Mouse (Mus musculus): Measurements from ENCODE around the gene Tmod4. TPM values are rescaled to one million over a fixed set of nuclear protein-coding genes. Genes with fewer than 3 reads are reported as not detected.
"Not testable (repeated sequence)": the region's sequence is repeated elsewhere in the genome, so short reads cannot be mapped to it uniquely, and the experiment has no call there.

Gene Tmod4
- polyA plus RNA-seq (2012; ENCODE audit: insufficient read depth, insufficient read length, low replicate concordance, missing spikeins) = not detected in 2 replicates

DNA sequence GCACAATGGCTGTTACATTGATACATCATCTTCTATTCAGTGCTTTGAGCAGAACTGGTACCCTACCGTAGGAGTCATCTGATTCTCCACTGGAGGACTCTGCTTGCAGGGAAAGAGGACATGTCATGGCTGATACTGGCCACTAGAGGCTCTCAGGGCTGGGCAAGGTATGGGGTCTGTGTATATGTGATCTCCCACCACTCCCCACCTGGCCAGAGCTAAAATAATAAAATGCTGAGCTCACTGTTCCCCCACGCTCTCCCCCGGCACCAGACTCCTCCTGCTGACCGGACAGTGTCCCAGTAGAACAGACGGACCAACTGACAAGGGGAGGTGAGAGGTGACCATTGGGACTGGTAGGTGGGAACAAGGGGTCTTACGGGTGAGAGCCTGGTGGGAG is at the start of gene Tmod4:
Tmod4 (plus strand) TSS at position 231 of the 400 bp plus-strand sequence.
- Histone ChIP-seq H3K4me3 (ENCODE audit: insufficient read depth, low read depth, low read length) (no peak within 1 kb of the TSS), H3K27ac (ENCODE audit: insufficient read depth, low read depth, low read length) (peak within 1 kb of the TSS; percentile 33), H3K4me1 (ENCODE audit: control insufficient read depth, insufficient read depth, low read length) (peaks cover 7% of the 10 kb centered on the region)
- no peak; the same call in 1 of the 2 replicates for TF ChIP-seq CTCF (IDR thresholded peaks at IDR 0.05; ENCODE audit: insufficient read depth, low read depth, low read length)
- no peak for TF ChIP-seq POLR2A (IDR thresholded peaks at IDR 0.05; ENCODE audit: insufficient read depth, low read depth, low read length)
- WGBS = 64% methylated on average over 6 of the region's 6 CpGs

DNA sequence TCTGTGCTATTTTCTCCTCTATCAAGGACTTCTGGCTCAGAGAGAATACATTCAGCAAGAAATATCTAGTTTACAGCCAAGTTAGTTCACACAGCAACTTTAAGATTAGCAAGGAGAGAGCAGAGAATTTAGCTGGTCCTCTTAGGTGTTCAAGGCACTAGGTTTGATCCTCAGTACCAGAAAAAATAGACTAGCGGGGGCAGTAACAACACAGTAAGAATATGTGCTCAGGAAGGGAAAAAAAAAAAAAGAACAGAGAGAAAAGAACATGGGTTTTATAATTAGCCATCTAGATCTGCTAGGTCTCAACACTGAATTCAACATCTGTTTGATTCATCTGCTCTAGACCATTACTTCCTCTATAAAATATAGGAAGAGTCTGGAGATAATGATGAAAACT is 36.2 kb upstream of the Tmod4 start:
- Histone ChIP-seq H3K27ac (ENCODE audit: insufficient read depth, low read depth, low read length) (no peak overlapping the region), H3K4me3 (ENCODE audit: insufficient read depth, low read depth, low read length) (no peak overlapping the region), H3K4me1 (ENCODE audit: control insufficient read depth, insufficient read depth, low read length) (peaks cover 2% of the 10 kb centered on the region; the same call in 1 of the 2 replicates)
- TF ChIP-seq CTCF (IDR thresholded peaks at IDR 0.05; ENCODE audit: insufficient read depth, low read depth, low read length) (no peak), POLR2A (IDR thresholded peaks at IDR 0.05; ENCODE audit: insufficient read depth, low read depth, low read length) (no peak)
- 69% methylated on average over 1 of the region's 1 CpGs for whole genome bisulfite sequencing

GRCm38 (mm10) chr3:95100854-95101253 is 23.4 kb upstream of the Tmod4 start:
- TF ChIP-seq CTCF (IDR thresholded peaks at IDR 0.05; ENCODE audit: insufficient read depth, low read depth, low read length) = no peak
- no peak for TF ChIP-seq POLR2A (IDR thresholded peaks at IDR 0.05; ENCODE audit: insufficient read depth, low read depth, low read length)
- 3% methylated on average over 2 of the region's 2 CpGs for WGBS
- no peak overlapping the region for H3K4me3 ChIP-seq (ENCODE audit: insufficient read depth, low read depth, low read length)
- H3K27ac ChIP-seq (ENCODE audit: insufficient read depth, low read depth, low read length) = no peak overlapping the region
- H3K4me1 ChIP-seq (ENCODE audit: control insufficient read depth, insufficient read depth, low read length) = peaks cover 2% of the 10 kb centered on the region; the same call in 1 of the 2 replicates

DNA sequence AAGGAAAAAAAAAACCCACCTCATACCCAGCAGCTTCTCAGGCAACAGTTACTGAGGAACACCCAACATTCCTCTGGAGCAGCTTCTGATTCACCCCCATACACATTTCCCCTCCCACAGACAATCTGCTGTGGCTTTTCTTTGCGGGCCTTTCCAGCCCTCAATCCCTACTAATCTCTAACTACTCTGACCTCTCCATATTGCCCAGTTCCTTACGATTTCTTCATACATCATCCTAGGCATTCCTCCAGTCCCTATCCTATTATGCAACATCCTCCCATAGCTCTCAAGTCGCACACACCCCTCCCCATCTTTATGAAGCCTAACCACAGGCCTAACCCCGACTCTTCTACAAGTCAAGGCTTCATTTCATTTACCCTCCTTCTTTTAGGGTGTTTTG is 19.2 kb upstream of the Tmod4 start:
- WGBS = 29% methylated on average over 4 of the region's 4 CpGs
- H3K4me3 ChIP-seq (ENCODE audit: insufficient read depth, low read depth, low read length) = peak overlapping the region; percentile 21
- no peaks in the 10 kb centered on the region; the same call in 1 of the 2 replicates for H3K4me1 ChIP-seq (ENCODE audit: control insufficient read depth, insufficient read depth, low read length)
- no peak for TF ChIP-seq CTCF (IDR thresholded peaks at IDR 0.05; ENCODE audit: insufficient read depth, low read depth, low read length)
- TF ChIP-seq POLR2A (IDR thresholded peaks at IDR 0.05; ENCODE audit: insufficient read depth, low read depth, low read length) = no peak
- H3K27ac ChIP-seq (ENCODE audit: insufficient read depth, low read depth, low read length) = no peak overlapping the region

DNA sequence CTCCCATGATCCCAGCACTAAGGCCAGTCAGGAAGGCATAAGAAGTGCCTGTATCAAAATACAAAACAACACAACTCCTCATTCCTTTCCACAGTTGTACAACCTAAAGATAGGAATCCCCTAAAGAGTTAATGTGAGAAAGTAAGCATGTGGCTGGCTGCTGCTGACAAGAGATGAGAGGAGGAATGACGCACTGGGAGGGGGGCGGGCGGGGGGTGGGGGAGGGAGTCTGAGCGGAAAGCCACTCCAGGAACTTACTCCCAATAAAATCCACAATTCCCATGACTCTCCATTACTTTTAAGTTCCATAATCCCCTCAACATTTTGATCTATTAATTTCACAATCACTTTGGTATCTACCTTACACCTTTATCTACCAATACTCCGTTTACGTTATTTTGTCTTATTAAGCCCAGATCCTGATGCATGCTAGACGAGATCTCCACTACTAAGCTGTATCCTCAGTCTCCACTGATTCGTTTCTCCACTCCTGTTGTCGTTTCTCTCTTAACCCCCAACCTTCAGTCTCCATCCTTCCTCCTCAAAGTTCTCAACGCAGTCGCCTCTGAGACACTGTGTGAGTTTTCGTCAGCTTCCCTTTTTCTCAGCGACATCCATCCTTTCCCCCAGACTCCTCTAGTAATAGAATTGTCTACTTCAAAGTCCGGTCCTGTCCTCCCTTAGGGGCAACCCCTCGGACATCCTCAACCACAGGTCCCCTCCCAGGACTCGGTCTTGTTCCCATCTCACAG is 18.5 kb upstream of the Tmod4 start:
- Histone ChIP-seq H3K4me3 (ENCODE audit: insufficient read depth, low read depth, low read length) (peak overlapping the region; percentile 85), H3K27ac (ENCODE audit: insufficient read depth, low read depth, low read length) (peak overlapping the region; percentile 69), H3K4me1 (ENCODE audit: control insufficient read depth, insufficient read depth, low read length) (no peaks in the 10 kb centered on the region; the same call in 1 of the 2 replicates)
- under 1% methylated on average over 16 of the region's 16 CpGs for WGBS
- TF ChIP-seq POLR2A (IDR thresholded peaks at IDR 0.05; ENCODE audit: insufficient read depth, low read depth, low read length) (no peak), CTCF (IDR thresholded peaks at IDR 0.05; ENCODE audit: insufficient read depth, low read depth, low read length) (no peak)

DNA sequence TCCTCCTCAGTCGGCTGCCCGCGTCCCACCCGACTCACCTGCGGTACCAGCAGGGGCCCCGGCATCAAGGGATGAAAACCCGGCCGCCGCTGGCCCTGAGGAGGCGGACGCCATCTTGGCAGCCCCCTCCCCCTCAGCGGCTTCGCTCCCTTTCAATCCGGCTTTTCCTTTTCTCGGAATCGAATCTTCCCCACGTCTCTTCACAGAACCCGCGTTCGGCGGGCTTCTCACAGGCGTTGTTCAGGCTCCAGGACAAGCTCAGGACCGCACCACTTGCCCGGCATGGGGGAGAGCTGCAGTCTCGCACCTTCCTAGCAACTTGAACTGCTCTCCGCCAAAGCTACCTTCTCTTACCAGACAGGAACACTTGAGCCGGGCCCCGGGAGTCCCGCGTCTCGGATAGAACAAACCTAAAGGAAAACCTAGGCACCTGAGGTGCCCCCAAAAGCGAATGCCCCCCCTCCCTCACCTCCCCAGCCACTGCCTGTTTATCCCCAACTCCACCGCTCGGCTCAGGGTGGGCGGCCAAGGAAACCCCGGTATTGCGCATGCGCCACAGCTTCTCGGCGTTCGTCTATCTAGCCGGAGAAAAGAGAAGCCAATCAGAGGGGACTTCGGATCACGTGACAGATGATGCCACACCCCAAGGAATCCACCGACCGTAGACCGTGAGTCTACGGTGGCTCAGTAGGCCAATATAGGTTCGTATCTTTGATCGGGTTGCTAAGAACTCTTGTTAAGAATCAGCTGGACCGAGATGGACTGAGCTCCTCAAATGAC is 17.7 kb upstream of the Tmod4 start, which contains the start of gene Pip5k1a:
Pip5k1a (minus strand) TSS at position 593 of the 780 bp plus-strand sequence.
- TF ChIP-seq CTCF (IDR thresholded peaks at IDR 0.05; ENCODE audit: insufficient read depth, low read depth, low read length) = no peak
- peak; percentile 80 for TF ChIP-seq POLR2A (IDR thresholded peaks at IDR 0.05; ENCODE audit: insufficient read depth, low read depth, low read length)
- Histone ChIP-seq H3K27ac (ENCODE audit: insufficient read depth, low read depth, low read length) (peak within 1 kb of the TSS; percentile 69), H3K4me1 (ENCODE audit: control insufficient read depth, insufficient read depth, low read length) (no peaks in the 10 kb centered on the region; the same call in 1 of the 2 replicates), H3K4me3 (ENCODE audit: insufficient read depth, low read depth, low read length) (peak within 1 kb of the TSS; percentile 85)
- under 1% methylated on average over 51 of the region's 51 CpGs for WGBS

- H3K27ac ChIP-seq (ENCODE audit: insufficient read depth, low read depth, low read length); H3K4me1 ChIP-seq (ENCODE audit: control insufficient read depth, insufficient read depth, low read length); H3K4me3 ChIP-seq (ENCODE audit: insufficient read depth, low read depth, low read length): not testable (repeated sequence)
Observed at GRCm38 (mm10) chr3:95107308-95107707, 17.0 kb upstream of the Tmod4 start.

GRCm38 (mm10) chr3:95107898-95108297 is 16.4 kb upstream of the Tmod4 start:
- TF ChIP-seq POLR2A (IDR thresholded peaks at IDR 0.05; ENCODE audit: insufficient read depth, low read depth, low read length) (no peak), CTCF (IDR thresholded peaks at IDR 0.05; ENCODE audit: insufficient read depth, low read depth, low read length) (no peak)
- Histone ChIP-seq H3K27ac (ENCODE audit: insufficient read depth, low read depth, low read length) (no peak overlapping the region), H3K4me1 (ENCODE audit: control insufficient read depth, insufficient read depth, low read length) (no peaks in the 10 kb centered on the region; the same call in 1 of the 2 replicates), H3K4me3 (ENCODE audit: insufficient read depth, low read depth, low read length) (no peak overlapping the region)
- WGBS = 63% methylated on average over 2 of the region's 2 CpGs

All from olfactory bulb, adult 2 months (tissue).